Mouse (Mus musculus) intestine, postnatal 0 days (tissue): ENCODE results near the gene Rnf224. TPM values are rescaled to one million over a fixed set of nuclear protein-coding genes. Genes with fewer than 3 reads are reported as not detected.

ENCODE experiments used
- ATAC-seq: fragments of 200-750 bp; cut with Nextera tagmentation; 2 replicates; pipeline ENCODE4 v1.8.0; 2017; ENCODE audit warnings: mild to moderate bottlenecking, moderate TSS enrichment, moderate library complexity
- H3K27ac ChIP-seq: fragments of 300-500 bp; sonication (generic); 2 replicates; pipeline ENCODE4 v1.5.1; 2014; ENCODE audit warnings: mild to moderate bottlenecking, low read depth, low read length, moderate library complexity
- H3K27me3 ChIP-seq: fragments of 300-500 bp; sonication (generic); replicated peaks from 2 replicates; pipeline ENCODE4 v1.6.1; 2014; ENCODE audit warnings: low read length, mixed read lengths; ENCODE audit not compliant: control insufficient read depth, insufficient read depth
- H3K36me3 ChIP-seq: fragments of 300-500 bp; sonication (generic); 2 replicates; pipeline ENCODE4 v1.6.1; 2014; ENCODE audit warnings: mild to moderate bottlenecking, moderate library complexity; ENCODE audit not compliant: control insufficient read depth, insufficient read depth
- H3K4me1 ChIP-seq: fragments of 300-500 bp; sonication (generic); replicated peaks from 2 replicates; pipeline ENCODE4 v1.6.1; 2014; ENCODE audit warnings: antibody characterized with exemption, low read length, mixed read lengths; ENCODE audit not compliant: control insufficient read depth, insufficient read depth
- H3K4me2 ChIP-seq: fragments of 300-500 bp; sonication (generic); replicated peaks from 2 replicates; pipeline ENCODE4 v1.6.1; 2014; ENCODE audit warnings: low read depth, mild to moderate bottlenecking, moderate library complexity
- H3K4me3 ChIP-seq: fragments of 300-500 bp; sonication (generic); 2 replicates; pipeline ENCODE4 v1.5.1; 2014; ENCODE audit warnings: low read depth, low read length
- H3K9ac ChIP-seq: fragments of 300-500 bp; sonication (generic); 2 replicates; pipeline ENCODE4 v1.6.1; 2014; ENCODE audit warnings: mild to moderate bottlenecking, low read depth, low read length
- H3K9me3 ChIP-seq: fragments of 300-500 bp; sonication (generic); 2 replicates; pipeline ENCODE4 v1.6.1; 2016; ENCODE audit warnings: mixed run types; ENCODE audit not compliant: control insufficient read depth
- CTCF ChIP-seq: sonication (generic); IDR thresholded peaks from 2 replicates; pipeline ENCODE4 v1.5.1; 2016; ENCODE audit warnings: low read depth, mild to moderate bottlenecking, control low read depth, antibody characterized with exemption, moderate library complexity
- WGBS: fragments of 180-500 bp; shearing (Covaris S2); extraction: QIAGEN DNeasy Blood & Tissue Kit; methylation state at CpG from one replicate; pipeline ENCODE4 v1.1.7; 2014; 5-methylcytosine and 5-hydroxymethylcytosine counted together
- polyA plus RNA-seq: library from polyadenylated mRNA; unstranded; fragments of >200 nt; fragmentation: Nextera tagmentation; extraction: Ambion mirVana; gene quantifications from 2 replicates; pipeline ENCODE4 v1.2.1, GENCODE M21; 2015

Gene Rnf224
- polyA plus RNA-seq, 1 experiment from 2014 or later, result 0.09 TPM

DNA sequence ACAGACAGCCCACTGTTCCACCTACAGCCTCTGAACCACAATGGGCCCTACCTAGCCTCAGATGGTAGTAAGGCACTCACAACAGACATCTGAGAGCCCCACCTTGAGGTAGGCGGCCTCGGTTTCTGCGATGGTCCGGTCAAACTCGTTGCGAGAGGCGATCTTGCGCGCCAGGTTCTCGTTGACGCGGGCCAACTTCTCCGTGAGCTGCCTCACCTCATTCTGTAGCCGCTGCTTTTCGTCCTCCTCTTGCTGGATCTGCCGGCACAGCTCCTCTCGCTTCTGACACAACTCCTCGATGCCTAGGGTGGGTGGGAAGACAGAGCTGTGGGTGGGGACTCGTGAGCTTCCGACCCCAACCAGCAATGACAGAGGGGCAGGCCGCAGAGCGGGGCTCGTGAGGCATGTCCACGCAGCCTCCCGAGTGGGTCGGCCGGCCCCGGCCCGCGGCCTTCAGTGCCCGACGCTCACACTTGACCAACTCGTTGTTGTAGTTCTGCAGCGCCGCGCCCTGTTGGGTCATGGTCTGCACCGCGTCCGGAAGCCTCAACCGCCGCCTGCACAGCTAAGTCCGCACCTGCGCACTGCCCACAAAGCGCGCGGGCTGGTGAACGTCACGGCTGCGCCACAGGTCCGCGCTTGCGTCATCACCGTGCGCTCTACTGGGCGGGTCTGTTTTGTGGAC, 35.4 kb upstream of the Rnf224 start, which contains the start of the genes Ssna1 and Anapc2:
Gene Ssna1 (minus strand): TSS at position 612 of the 685 bp plus-strand sequence.
Gene Anapc2 (plus strand): TSS at position 652 of the 685 bp plus-strand sequence.
- H3K4me3 ChIP-seq, result peak within 1 kb of the TSS; percentile 86
- peak within 1 kb of the TSS; percentile 91 for H3K4me2 ChIP-seq
- under 1% methylated on average over 49 of the region's 55 CpGs for WGBS
- H3K4me1 ChIP-seq, result peaks cover 14% of the 10 kb centered on the region
- peak; percentile 92 for ATAC-seq
- H3K36me3 ChIP-seq, result peaks cover 62% of the 10 kb centered on the region
- TF ChIP-seq CTCF, result peak; percentile 71
- no peaks in the 10 kb centered on the region for H3K27me3 ChIP-seq
- peak within 1 kb of the TSS; percentile 73 for H3K9ac ChIP-seq
- H3K9me3 ChIP-seq, result no peaks in the 10 kb centered on the region
- H3K27ac ChIP-seq, result peak within 1 kb of the TSS; percentile 82

DNA sequence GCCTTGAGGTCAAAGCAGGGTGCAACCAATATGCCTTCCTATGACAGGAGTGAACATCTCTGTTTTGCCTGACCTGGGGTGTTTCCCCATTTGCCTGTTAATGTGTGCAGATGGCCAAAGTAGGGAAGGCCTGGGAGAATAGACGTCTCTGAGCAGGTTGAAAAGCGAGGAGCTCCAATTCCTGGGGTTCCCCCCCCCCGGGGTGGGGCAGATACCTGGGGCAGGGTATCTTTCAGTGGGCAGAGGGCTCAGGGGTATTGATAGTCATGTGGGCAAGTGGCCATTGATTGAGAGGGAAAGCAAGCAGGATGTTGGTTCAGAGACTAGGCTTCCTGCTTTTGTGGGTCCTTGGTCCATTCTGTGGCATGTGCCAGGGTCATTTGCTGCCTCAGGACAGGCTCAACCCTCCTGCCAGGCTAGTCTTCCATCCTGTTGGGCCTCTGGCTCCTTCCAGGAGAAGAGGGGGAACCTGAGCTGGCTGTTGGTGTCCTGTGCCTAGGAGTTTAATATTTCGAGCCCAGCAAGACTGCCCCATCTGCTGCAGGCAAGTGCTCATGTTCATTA, 31.2 kb upstream of the Rnf224 start:
- H3K27ac ChIP-seq, result peak overlapping the region; percentile 93
- H3K4me2 ChIP-seq, result peak overlapping the region; percentile 94
- no peaks in the 10 kb centered on the region for H3K27me3 ChIP-seq
- 68% methylated on average over 4 of the region's 4 CpGs for WGBS
- ATAC-seq, result no peak
- peak overlapping the region; percentile 61; the same call in 1 of the 2 replicates for H3K9ac ChIP-seq
- TF ChIP-seq CTCF, result no peak
- H3K4me1 ChIP-seq, result peaks cover 7% of the 10 kb centered on the region
- peaks cover 33% of the 10 kb centered on the region for H3K36me3 ChIP-seq
- no peaks in the 10 kb centered on the region for H3K9me3 ChIP-seq
- no peak overlapping the region for H3K4me3 ChIP-seq

DNA sequence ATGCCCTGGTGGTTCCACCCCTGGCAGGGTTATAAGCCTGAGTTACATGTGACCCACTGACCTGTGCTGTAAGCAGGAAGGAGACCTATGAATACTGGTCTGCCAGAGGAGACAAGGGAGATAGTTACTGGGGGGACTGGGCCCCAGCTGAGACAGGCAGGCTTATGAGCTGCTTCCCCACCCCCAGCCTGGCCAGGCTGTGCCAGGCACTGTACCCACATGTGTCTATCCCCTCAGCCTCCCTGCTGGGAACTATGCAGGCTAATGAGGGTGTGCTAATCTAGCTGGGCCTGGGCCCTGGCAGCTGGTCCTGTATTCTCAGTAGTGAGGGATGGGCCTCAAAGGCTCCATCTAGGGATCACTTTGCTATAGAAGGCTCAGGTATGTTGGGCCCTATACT, 30.7 kb upstream of the Rnf224 start:
- peaks cover 7% of the 10 kb centered on the region for H3K4me1 ChIP-seq
- H3K27me3 ChIP-seq, result no peaks in the 10 kb centered on the region
- ATAC-seq, result 0 out of 2 replicates have a peak, but pooled peaks have one; percentile 1
- H3K9me3 ChIP-seq, result no peaks in the 10 kb centered on the region
- H3K4me3 ChIP-seq, result 0 out of 2 replicates have a peak overlapping the region, but pooled peaks have one; percentile 92
- H3K27ac ChIP-seq, result peak overlapping the region; percentile 93
- 0 out of 2 replicates have a peak overlapping the region, but pooled peaks have one; percentile 61 for H3K9ac ChIP-seq
- H3K36me3 ChIP-seq, result peaks cover 33% of the 10 kb centered on the region
- peak; percentile 26; the same call in 1 of the 2 replicates for TF ChIP-seq CTCF
- peak overlapping the region; percentile 94 for H3K4me2 ChIP-seq

DNA sequence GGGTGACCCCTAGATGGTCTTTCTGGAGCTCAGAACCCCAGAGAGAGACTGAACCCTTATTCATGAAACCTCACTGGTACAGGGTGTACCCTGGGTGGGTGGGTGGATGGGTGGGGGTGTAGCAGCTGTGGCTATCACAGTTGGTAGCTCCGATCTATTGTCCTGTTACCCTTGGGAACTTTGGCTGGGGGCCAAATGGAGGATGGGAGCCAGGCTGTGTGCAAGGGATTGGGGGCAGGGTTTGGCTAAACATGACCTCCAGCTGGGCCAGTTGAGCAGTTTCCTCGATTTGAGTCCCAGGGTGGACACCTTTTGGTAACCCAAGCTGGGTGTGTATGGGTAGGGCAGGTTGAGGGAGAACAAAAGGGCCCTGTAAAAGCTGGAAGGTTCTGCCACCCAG, 30.1 kb upstream of the Rnf224 start:
- Histone ChIP-seq H3K4me3 (0 out of 2 replicates have a peak overlapping the region, but pooled peaks have one; percentile 92), H3K4me1 (peaks cover 7% of the 10 kb centered on the region), H3K27ac (peak overlapping the region; percentile 93), H3K27me3 (no peaks in the 10 kb centered on the region), H3K9me3 (no peaks in the 10 kb centered on the region), H3K36me3 (peaks cover 33% of the 10 kb centered on the region), H3K9ac (peak overlapping the region; percentile 61), H3K4me2 (peak overlapping the region; percentile 94)
- ATAC-seq, result no peak
- WGBS, result 9% methylated on average over 2 of the region's 2 CpGs
- TF ChIP-seq CTCF, result no peak

DNA sequence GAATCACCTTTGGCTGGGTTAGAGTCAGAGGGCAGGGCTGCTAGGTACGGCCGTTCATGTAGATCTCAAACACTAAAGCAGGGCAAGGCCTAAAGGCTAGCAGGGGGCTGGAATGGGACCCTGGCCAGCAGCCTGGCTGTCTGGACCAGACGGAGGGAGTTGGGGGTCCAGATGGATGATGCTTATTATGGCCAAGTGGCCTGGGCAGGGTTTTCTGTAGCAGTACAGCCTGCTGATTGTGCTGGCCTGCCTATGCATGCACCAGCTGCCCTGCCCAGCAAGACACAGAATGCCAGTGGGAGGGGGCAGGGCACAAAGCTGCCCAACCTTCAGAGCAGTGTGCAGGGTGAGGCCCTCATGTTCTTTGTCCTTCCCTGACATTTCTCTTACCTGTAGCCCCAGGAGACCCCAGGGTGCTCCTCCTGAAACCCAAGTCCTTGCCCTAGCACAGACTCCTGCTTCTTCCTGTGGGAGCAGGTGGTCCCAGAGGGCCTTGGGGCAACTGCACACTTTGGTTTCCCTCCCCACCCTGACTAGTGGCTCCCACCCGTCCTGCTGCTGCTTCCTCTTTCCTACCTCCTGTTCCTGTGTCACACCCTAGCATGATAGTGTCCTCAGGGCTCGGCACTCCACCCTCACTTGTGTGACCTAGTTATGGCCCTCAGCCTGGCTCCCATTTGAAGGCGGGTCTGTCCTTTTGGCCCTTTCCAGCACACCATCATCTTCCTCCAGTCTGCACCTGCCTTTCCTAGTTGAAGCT, 29.5 kb upstream of the Rnf224 start:
- Histone ChIP-seq H3K4me3 (peak overlapping the region; percentile 92), H3K27me3 (no peaks in the 10 kb centered on the region), H3K9ac (peak overlapping the region; percentile 61), H3K36me3 (peaks cover 32% of the 10 kb centered on the region), H3K4me1 (peaks cover 1% of the 10 kb centered on the region), H3K27ac (peak overlapping the region; percentile 93), H3K9me3 (no peaks in the 10 kb centered on the region), H3K4me2 (peak overlapping the region; percentile 94)
- TF ChIP-seq CTCF, result no peak
- ATAC-seq, result peak; percentile 59
- 32% methylated on average over 6 of the region's 6 CpGs for WGBS

DNA sequence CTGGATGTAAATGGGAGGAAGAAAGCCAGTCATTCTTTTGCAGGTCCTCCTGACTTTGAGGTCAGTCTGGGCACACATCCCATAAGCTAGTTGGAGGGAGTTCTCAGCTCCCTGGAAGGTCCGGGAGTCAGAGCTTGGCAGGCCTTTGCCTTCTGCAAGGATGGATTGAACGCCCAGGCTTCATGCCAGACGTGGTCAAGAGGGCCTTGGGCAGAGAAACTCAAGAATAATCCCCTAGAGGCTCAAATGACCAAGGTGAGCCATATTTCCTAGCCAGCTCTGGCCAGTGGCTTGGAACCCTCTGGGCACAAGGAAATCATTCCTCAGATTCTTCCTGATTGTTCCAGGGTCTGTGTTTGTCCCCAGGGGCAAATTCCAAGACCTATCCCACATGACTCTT, 28.3 kb upstream of the Rnf224 start:
- WGBS, result 41% methylated on average over 3 of the region's 3 CpGs
- peak; percentile 28 for ATAC-seq
- peak overlapping the region; percentile 92 for H3K4me3 ChIP-seq

More for the DNA sequence above, 28.3 kb upstream of the Rnf224 start:
- peak overlapping the region; percentile 78 for H3K9ac ChIP-seq
- no peak for TF ChIP-seq CTCF
- peak overlapping the region; percentile 93 for H3K27ac ChIP-seq
- H3K4me1 ChIP-seq, result no peaks in the 10 kb centered on the region
- H3K9me3 ChIP-seq, result no peaks in the 10 kb centered on the region
- H3K36me3 ChIP-seq, result peaks cover 19% of the 10 kb centered on the region
- no peaks in the 10 kb centered on the region for H3K27me3 ChIP-seq
- H3K4me2 ChIP-seq, result peak overlapping the region; percentile 94
